Mouse (Mus musculus): ENCODE measurements around the gene Clk1. TPM values are rescaled to one million over a fixed set of nuclear protein-coding genes. Genes with fewer than 3 reads are reported as not detected.

The Clk1 gene
- total and polyA plus RNA-seq, 3 experiments = 10.7 to 159 (median 120) TPM

Other genes starting within 250 kb of the Clk1 start
- under 1 TPM in 1 of 2 experiments, not detected in 1; 0.10 TPM for gene Aox4, start 213.7 kb downstream of the Clk1 start, total RNA-seq (2021)
- gene Aox4, start 213.7 kb downstream of the Clk1 start, polyA plus RNA-seq (2012; rRNA removed) = not detected in 2 replicates
- under 1 TPM; 0.24 to 0.55 TPM for gene Aox2, start 145.7 kb downstream of the Clk1 start, total RNA-seq (2021)
- 0.02 TPM in 1 of 2 replicates, not detected in the other for gene Aox2, start 145.7 kb downstream of the Clk1 start, polyA plus RNA-seq (2012; rRNA removed)
- gene Bzw1, start 31.2 kb downstream of the Clk1 start, total RNA-seq (2021) = 100 to 1,000 TPM; 125 to 134 TPM
- 5.6 and 7.5 TPM in 2 replicates for gene Bzw1, start 31.2 kb downstream of the Clk1 start, polyA plus RNA-seq (2012; rRNA removed)
- gene Nif3l1, start 21.1 kb upstream of the Clk1 start, total RNA-seq (2021) = 10 to 100 TPM; 21.6 to 21.7 TPM
- gene Nif3l1, start 21.1 kb upstream of the Clk1 start, polyA plus RNA-seq (2012; rRNA removed) = 11.1 and 12.2 TPM in 2 replicates
- 10 to 100 TPM; 27.1 to 34.5 TPM for gene Ppil3, start 21.4 kb upstream of the Clk1 start, total RNA-seq (2021)
- gene Ppil3, start 21.4 kb upstream of the Clk1 start, polyA plus RNA-seq (2012; rRNA removed) = 10.0 and 10.7 TPM in 2 replicates
- gene Orc2, start 81.0 kb upstream of the Clk1 start, total RNA-seq (2021) = 10 to 100 TPM; 18.0 to 23.7 TPM
- gene Orc2, start 81.0 kb upstream of the Clk1 start, polyA plus RNA-seq (2012; rRNA removed) = 9.8 and 16.2 TPM in 2 replicates
- gene Fam126b, start 162.3 kb upstream of the Clk1 start, total RNA-seq (2021) = 10 to 100 TPM; 40.0 to 48.8 TPM
- gene Fam126b, start 162.3 kb upstream of the Clk1 start, polyA plus RNA-seq (2012; rRNA removed) = 0.57 and 0.65 TPM in 2 replicates
- gene Ndufb3, start 162.3 kb upstream of the Clk1 start, total RNA-seq (2021) = 100 to 1,000 TPM in 1 of 2 experiments, 10 to 100 TPM in 1; 97.8 to 181 TPM
- 8.1 and 12.8 TPM in 2 replicates for gene Ndufb3, start 162.3 kb upstream of the Clk1 start, polyA plus RNA-seq (2012; rRNA removed)